Mouse (Mus musculus): ENCODE results near the gene Capn7.

- no peak for TF ChIP-seq POLR2A (IDR thresholded peaks at IDR 0.05; ENCODE audit: low read depth, low read length)
- TF ChIP-seq CTCF (IDR thresholded peaks at IDR 0.05; ENCODE audit: extremely low read depth, insufficient read length, insufficient replicate concordance, low read depth, low read length) = no peak
Observed at GRCm38 (mm10) chr14:31369377-31369776, 32.9 kb downstream of the Capn7 start.

Data from small intestine, adult 2 months (tissue).